In the genomic region with DNA sequence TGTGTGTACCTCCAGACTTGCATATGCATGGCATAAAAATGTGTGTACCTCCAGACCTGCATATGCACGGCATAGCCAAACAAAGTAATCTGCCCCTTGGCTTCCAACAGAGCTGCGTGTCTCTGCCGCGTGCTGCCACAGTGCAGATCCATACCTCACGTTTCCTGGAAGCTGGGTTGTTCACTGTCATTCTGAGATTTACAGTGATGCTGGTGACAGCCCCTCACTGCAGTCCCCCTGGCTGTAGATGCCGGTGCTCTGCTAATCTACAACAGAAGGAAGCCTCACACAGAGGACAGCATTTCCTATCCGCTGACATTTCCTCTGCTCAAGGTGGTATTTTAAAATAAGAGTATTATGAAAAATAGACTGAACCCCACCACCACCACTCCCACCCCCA, we compare ENCODE assay signal across 9 mouse cellular contexts. TPM values are rescaled to one million over a fixed set of nuclear protein-coding genes. Genes with fewer than 3 reads are reported as not detected.
DNase-seq lines count a peak whose midpoint lies in the region; ATAC-seq and TF ChIP-seq lines count a peak whose summit lies in the region.
"Had no signal": no experiment of that assay in that cellular context is flagged by ENCODE, and none has a peak within 500 bp of the region (broad histone marks: within the 10 kb centered on the region; RNA-seq: fewer than 3 reads in every experiment).

No protein-coding gene starts in this region.

- H3K27me3 ChIP-seq in embryonic facial prominence, embryonic 12.5 days, result no peaks in the 10 kb centered on the region
- no peaks in the 10 kb centered on the region for H3K27me3 ChIP-seq in hindbrain, embryonic 12.5 days
- no peaks in the 10 kb centered on the region for H3K27me3 ChIP-seq in midbrain, embryonic 11.5 days (ENCODE audit: control insufficient read depth, insufficient read depth, low read length)

- no peak overlapping the region for H3K4me2 ChIP-seq in embryonic facial prominence, embryonic 12.5 days (replicated peaks)
- 0 out of 2 replicates have a peak overlapping the region, but pooled peaks have one; percentile 17 for H3K4me2 ChIP-seq in hindbrain, embryonic 12.5 days (replicated peaks)
- no peak overlapping the region for H3K4me2 ChIP-seq in midbrain, embryonic 11.5 days

- intact Hi-C loops in left cerebral cortex, adult 2 months (cut with DNase I), result no loop called here

- peak overlapping the region; percentile 81 for H3K27ac ChIP-seq in embryonic facial prominence, embryonic 12.5 days
- peak overlapping the region; percentile 83 for H3K27ac ChIP-seq in hindbrain, embryonic 12.5 days
- peak overlapping the region; percentile 54 for H3K27ac ChIP-seq in midbrain, embryonic 11.5 days (ENCODE audit: low read depth, low read length)
- H3K27ac ChIP-seq in left cerebral cortex, adult 2 months, result no peak overlapping the region

- peaks cover 16% of the 10 kb centered on the region for H3K4me1 ChIP-seq in embryonic facial prominence, embryonic 12.5 days
- peaks cover 38% of the 10 kb centered on the region for H3K4me1 ChIP-seq in hindbrain, embryonic 12.5 days
- H3K4me1 ChIP-seq in midbrain, embryonic 11.5 days (ENCODE audit: control insufficient read depth, insufficient read depth, low read length), result peaks cover 17% of the 10 kb centered on the region

- 0 out of 2 replicates have a peak, but pooled peaks cover 5% of the 10 kb centered on the region for H3K9me3 ChIP-seq in embryonic facial prominence, embryonic 12.5 days
- H3K9me3 ChIP-seq in hindbrain, embryonic 12.5 days (replicated peaks), result peaks cover 6% of the 10 kb centered on the region; the same call in 1 of the 2 replicates
- peaks cover 6% of the 10 kb centered on the region; the same call in 1 of the 2 replicates for H3K9me3 ChIP-seq in midbrain, embryonic 11.5 days (ENCODE audit: control insufficient read depth, low read length)

- no peak overlapping the region for H3K9ac ChIP-seq in embryonic facial prominence, embryonic 12.5 days
- H3K9ac ChIP-seq in hindbrain, embryonic 12.5 days, result no peak overlapping the region
- 0 out of 2 replicates have a peak overlapping the region, but pooled peaks have one; percentile 13 for H3K9ac ChIP-seq in midbrain, embryonic 11.5 days (ENCODE audit: low read length)

- 38% methylated on average over 7 of the region's 7 CpGs for WGBS in embryonic facial prominence, embryonic 12.5 days
- 53% methylated on average over 7 of the region's 7 CpGs for WGBS in hindbrain, embryonic 12.5 days
- WGBS in midbrain, embryonic 11.5 days, result 74% methylated on average over 7 of the region's 7 CpGs

- ATAC-seq in common myeloid progenitor, adult 5-6 weeks (replicated peaks; ENCODE audit: low read depth, poor library complexity, severe bottlenecking), result peak; percentile 36
- no peak for ATAC-seq in embryonic facial prominence, embryonic 12.5 days (ENCODE audit: insufficient number of reproducible peaks, insufficient read depth, low FRiP score, low TSS enrichment)
- ATAC-seq in hindbrain, embryonic 12.5 days (ENCODE audit: low FRiP score), result peak; percentile 12; the same call in 1 of the 2 replicates
- ATAC-seq in midbrain, embryonic 11.5 days (ENCODE audit: low FRiP score), result peak; percentile 31; the same call in 1 of the 2 replicates

- DNase-seq in midbrain, embryonic 11.5 days (ENCODE audit: low spot score, missing footprints), result no peak
- no peak for DNase-seq in MN1 (ENCODE audit: low spot score)
- no peak for DNase-seq in adrenal gland, postnatal 36 days
- no peak for DNase-seq in left cerebral cortex, adult 2 months (ENCODE audit: extremely low spot score in 1 of 2, low spot score in 2 of 2)
- DNase-seq: kidney, postnatal 10 days; lung, postnatal 14 days had no signal

- H3K36me3 ChIP-seq in embryonic facial prominence, embryonic 12.5 days, result 0 out of 2 replicates have a peak, but pooled peaks cover 4% of the 10 kb centered on the region
- H3K36me3 ChIP-seq in hindbrain, embryonic 12.5 days, result peaks cover 19% of the 10 kb centered on the region
- H3K36me3 ChIP-seq in midbrain, embryonic 11.5 days (ENCODE audit: control insufficient read depth, insufficient read depth, low read length), result peaks cover 2% of the 10 kb centered on the region; the same call in 1 of the 2 replicates

- no peak for TF ChIP-seq CTCF in left cerebral cortex, adult 2 months (IDR thresholded peaks at IDR 0.05)

- no peak overlapping the region for H3K4me3 ChIP-seq in embryonic facial prominence, embryonic 12.5 days
- H3K4me3 ChIP-seq in hindbrain, embryonic 12.5 days, result no peak overlapping the region
- H3K4me3 ChIP-seq in midbrain, embryonic 11.5 days (ENCODE audit: low read depth, low read length), result no peak overlapping the region
- H3K4me3 ChIP-seq in left cerebral cortex, adult 2 months, result no peak overlapping the region

RNA-seq across cellular contexts. Expression of a gene that starts 57.6 kb away (rescaled TPM):
- 38.7 TPM in 2 replicates for total RNA-seq in common myeloid progenitor, adult 5-6 weeks (2017)
- polyA plus RNA-seq in embryonic facial prominence, embryonic 12.5 days (2016; fragmentation: Nextera tagmentation; extraction: Ambion mirVana), result 77.6 and 81.4 TPM in 2 replicates
- polyA plus RNA-seq in hindbrain, embryonic 12.5 days (2016; fragmentation: Nextera tagmentation; extraction: Ambion mirVana), result 203 and 213 TPM in 2 replicates
- 134 and 152 TPM in 2 replicates for polyA plus RNA-seq in midbrain, embryonic 11.5 days (2014; fragmentation: Nextera tagmentation; extraction: Ambion mirVana)
- total RNA-seq in adrenal gland, postnatal 36 days (2021), result 10 to 100 TPM; 28.6 to 33.5 TPM
- 100 to 1,000 TPM; 195 to 206 TPM for total RNA-seq in left cerebral cortex, adult 2 months (2021)
